Mouse (Mus musculus) thymus, adult 2 months (tissue): ENCODE measurements around the gene Fbxl13. TPM values are rescaled to one million over a fixed set of nuclear protein-coding genes. Genes with fewer than 3 reads are reported as not detected.
"Not testable (repeated sequence)": the region's sequence is repeated elsewhere in the genome, so short reads cannot be mapped to it uniquely, and the experiment has no call there.

Experiments used
- DNase-seq: peaks from one replicate; pipeline ENCODE4 v3.0.0; 2021
- H3K27ac ChIP-seq: fragments of 200-500 bp; 2 replicates; pipeline ENCODE4 v1.5.1; 2012; ENCODE audit warnings: low read length, control low read depth; ENCODE audit not compliant: control insufficient read depth, insufficient read depth
- H3K27me3 ChIP-seq: fragments of 200-500 bp; 2 replicates; pipeline ENCODE4 v1.6.1; 2012; ENCODE audit warnings: mild to moderate bottlenecking, low read length, moderate library complexity, mixed read lengths; ENCODE audit not compliant: control insufficient read depth, insufficient read depth
- H3K36me3 ChIP-seq: fragments of 200-500 bp; 2 replicates; pipeline ENCODE4 v1.6.1; 2012; ENCODE audit warnings: mild to moderate bottlenecking, low read length, moderate library complexity; ENCODE audit not compliant: control insufficient read depth, insufficient read depth
- H3K4me1 ChIP-seq: fragments of 200-500 bp; replicated peaks from 2 replicates; pipeline ENCODE4 v1.6.1; 2012; ENCODE audit warnings: low read length; ENCODE audit not compliant: control insufficient read depth, insufficient read depth
- H3K4me3 ChIP-seq: fragments of 200-500 bp; 2 replicates; pipeline ENCODE4 v1.5.1; 2012; ENCODE audit warnings: mild to moderate bottlenecking, low read length, control low read depth, moderate library complexity; ENCODE audit not compliant: control insufficient read depth, insufficient read depth
- CTCF ChIP-seq: fragments of 200-500 bp; IDR thresholded peaks from 2 replicates; pipeline ENCODE4 v1.5.1; 2012; ENCODE audit warnings: mild to moderate bottlenecking, control low read depth, low read length, moderate library complexity, borderline replicate concordance; ENCODE audit not compliant: control insufficient read depth, poor library complexity, insufficient read depth; ENCODE audit errors: extremely low read depth
- POLR2A ChIP-seq: fragments of 200-500 bp; IDR thresholded peaks from 2 replicates; pipeline ENCODE4 v1.6.1; 2012; ENCODE audit warnings: mild to moderate bottlenecking, low read length, control low read depth, moderate library complexity; ENCODE audit not compliant: control insufficient read depth, poor library complexity, insufficient read depth; ENCODE audit errors: extremely low read depth
- WGBS: fragments of 180-500 bp; shearing (Covaris S2); methylation state at CpG from one replicate; pipeline ENCODE4 v1.1.7; 2018; 5-methylcytosine and 5-hydroxymethylcytosine counted together
- polyA plus RNA-seq: library from polyadenylated mRNA; depleted of rRNA; stranded (reverse); fragments of >200 nt; gene quantifications from 2 replicates; pipeline ENCODE4 v1.2.3, GENCODE M21; 2012

Fbxl13 gene
- polyA plus RNA-seq, 1 experiment, result 0.12 TPM

GRCm38 (mm10) chr5:21608311-21609304 lies 36.8 kb downstream of the Fbxl13 start:
- 92% methylated on average over 12 of the region's 12 CpGs for WGBS
- Histone ChIP-seq H3K27me3 (no peaks in the 10 kb centered on the region), H3K36me3 (no peaks in the 10 kb centered on the region), H3K4me3 (no peak overlapping the region), H3K4me1 (no peaks in the 10 kb centered on the region), H3K27ac (no peak overlapping the region)
- no peak for DNase-seq
- no peak for TF ChIP-seq POLR2A
- TF ChIP-seq CTCF, result no peak

- no peaks in the 10 kb centered on the region for H3K27me3 ChIP-seq
- H3K4me3 ChIP-seq, result no peak overlapping the region
- no peak for DNase-seq
- no peak overlapping the region for H3K27ac ChIP-seq
- H3K36me3 ChIP-seq, result no peaks in the 10 kb centered on the region
- TF ChIP-seq POLR2A (no peak), CTCF (no peak)
- H3K4me1 ChIP-seq, result no peaks in the 10 kb centered on the region
- WGBS, result 79% methylated on average over 6 of the region's 6 CpGs
Observed at GRCm38 (mm10) chr5:21605936-21606335, 39.5 kb downstream of the Fbxl13 start.

GRCm38 (mm10) chr5:21599961-21600360 lies 45.5 kb downstream of the Fbxl13 start:
- TF ChIP-seq CTCF, result no peak
- no peak for TF ChIP-seq POLR2A
- Histone ChIP-seq H3K36me3 (no peaks in the 10 kb centered on the region), H3K27ac (no peak overlapping the region), H3K4me3 (no peak overlapping the region), H3K4me1 (no peaks in the 10 kb centered on the region), H3K27me3 (no peaks in the 10 kb centered on the region)
- DNase-seq, result no peak
- 99% methylated on average over 4 of the region's 4 CpGs for WGBS

- H3K4me1 ChIP-seq, DNase-seq, H3K27ac ChIP-seq, H3K4me3 ChIP-seq, H3K36me3 ChIP-seq, H3K27me3 ChIP-seq: not testable (repeated sequence)
- WGBS, result 89% methylated on average over 2 of the region's 2 CpGs
Observed at GRCm38 (mm10) chr5:21599536-21599935, 45.9 kb downstream of the Fbxl13 start.

GRCm38 (mm10) chr5:21593201-21593709 lies 52.2 kb downstream of the Fbxl13 start:
- H3K27me3 ChIP-seq, result no peaks in the 10 kb centered on the region
- WGBS, result 98% methylated on average over 9 of the region's 9 CpGs
- no peak overlapping the region for H3K27ac ChIP-seq

GRCm38 (mm10) chr5:21592106-21592505 lies 53.3 kb downstream of the Fbxl13 start:
- no peaks in the 10 kb centered on the region for H3K36me3 ChIP-seq
- no peak overlapping the region for H3K27ac ChIP-seq
- DNase-seq, result no peak
- H3K27me3 ChIP-seq, result no peaks in the 10 kb centered on the region
- TF ChIP-seq POLR2A (no peak), CTCF (no peak)
- WGBS, result 93% methylated on average over 2 of the region's 2 CpGs
- no peaks in the 10 kb centered on the region for H3K4me1 ChIP-seq
- no peak overlapping the region for H3K4me3 ChIP-seq

More at GRCm38 (mm10) chr5:21593201-21593709, 52.2 kb downstream of the Fbxl13 start:
- no peaks in the 10 kb centered on the region for H3K36me3 ChIP-seq
- DNase-seq, result no peak
- TF ChIP-seq CTCF (no peak), POLR2A (no peak)
- H3K4me3 ChIP-seq, result no peak overlapping the region
- H3K4me1 ChIP-seq, result no peaks in the 10 kb centered on the region

- TF ChIP-seq POLR2A (no peak), CTCF (no peak)
- no peaks in the 10 kb centered on the region for H3K27me3 ChIP-seq
- H3K27ac ChIP-seq, result no peak overlapping the region
- DNase-seq, result no peak
- H3K4me1 ChIP-seq, result no peaks in the 10 kb centered on the region
- no peaks in the 10 kb centered on the region for H3K36me3 ChIP-seq
- WGBS, result 94% methylated on average over 13 of the region's 13 CpGs
- no peak overlapping the region for H3K4me3 ChIP-seq
Observed at GRCm38 (mm10) chr5:21588220-21588619, 57.2 kb downstream of the Fbxl13 start.
